Mouse (Mus musculus): ENCODE results near the gene Kctd3. TPM values are rescaled to one million over a fixed set of nuclear protein-coding genes. Genes with fewer than 3 reads are reported as not detected.
A peak's percentile ranks its signal among the peaks of the same experiment; 100 is the strongest.

Kctd3 gene
- polyA plus RNA-seq, 1 experiment, result 19.8 TPM

GRCm38 (mm10) chr1:188997921-188998320, 9.7 kb downstream of the Kctd3 start:
- no peak for DNase-seq
- no peak overlapping the region for H3K4me3 ChIP-seq (ENCODE audit: insufficient read depth, low read depth, low read length)
- H3K36me3 ChIP-seq (ENCODE audit: control insufficient read depth, insufficient read depth, low read length), result no peaks in the 10 kb centered on the region; the same call in 1 of the 2 replicates
- H3K4me1 ChIP-seq (ENCODE audit: control insufficient read depth, insufficient read depth, low read length), result peaks cover 3% of the 10 kb centered on the region; the same call in 1 of the 2 replicates
- H3K27me3 ChIP-seq (replicated peaks; ENCODE audit: control insufficient read depth, insufficient read depth, low read length), result no peaks in the 10 kb centered on the region
- no peak for TF ChIP-seq CTCF (conservative IDR thresholded peaks at IDR 0.05; ENCODE audit: insufficient read depth, insufficient read length, low read depth, low read length)
- TF ChIP-seq POLR2A (IDR thresholded peaks at IDR 0.05; ENCODE audit: low read depth, low read length), result no peak
- WGBS, result 92% methylated on average over 3 of the region's 3 CpGs
- H3K27ac ChIP-seq (ENCODE audit: insufficient read depth, low read depth, low read length), result no peak overlapping the region

DNA sequence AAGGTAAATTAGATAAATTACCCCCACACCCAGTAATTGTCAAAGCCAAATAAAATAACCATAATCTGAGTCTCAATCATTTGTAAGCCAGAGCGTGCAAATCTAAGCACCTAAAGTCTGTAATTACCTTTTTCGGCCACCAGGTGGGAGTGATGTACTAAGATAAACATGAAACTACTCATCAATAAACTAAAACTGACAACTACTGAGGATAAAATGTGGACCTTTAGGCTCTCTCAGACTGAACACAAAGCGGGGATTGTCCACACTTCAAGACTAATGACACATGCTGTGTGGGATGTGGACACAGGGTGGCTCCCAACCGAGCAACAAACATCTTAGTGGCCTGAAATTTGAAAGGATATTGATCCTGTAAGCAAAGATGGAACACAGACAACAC, 14.4 kb downstream of the Kctd3 start:
- no peaks in the 10 kb centered on the region for H3K27me3 ChIP-seq (replicated peaks; ENCODE audit: control insufficient read depth, insufficient read depth, low read length)
- H3K27ac ChIP-seq (ENCODE audit: insufficient read depth, low read depth, low read length), result no peak overlapping the region
- peak; percentile 47 for DNase-seq
- H3K4me1 ChIP-seq (ENCODE audit: control insufficient read depth, insufficient read depth, low read length), result no peaks in the 10 kb centered on the region
- H3K4me3 ChIP-seq (ENCODE audit: insufficient read depth, low read depth, low read length), result no peak overlapping the region
- TF ChIP-seq POLR2A (IDR thresholded peaks at IDR 0.05; ENCODE audit: low read depth, low read length), result no peak
- TF ChIP-seq CTCF (conservative IDR thresholded peaks at IDR 0.05; ENCODE audit: insufficient read depth, insufficient read length, low read depth, low read length), result 0 out of 2 replicates have a peak, but pooled peaks have one; percentile 16
- H3K36me3 ChIP-seq (ENCODE audit: control insufficient read depth, insufficient read depth, low read length), result no peaks in the 10 kb centered on the region
- WGBS, result 35% methylated on average over 4 of the region's 4 CpGs

DNA sequence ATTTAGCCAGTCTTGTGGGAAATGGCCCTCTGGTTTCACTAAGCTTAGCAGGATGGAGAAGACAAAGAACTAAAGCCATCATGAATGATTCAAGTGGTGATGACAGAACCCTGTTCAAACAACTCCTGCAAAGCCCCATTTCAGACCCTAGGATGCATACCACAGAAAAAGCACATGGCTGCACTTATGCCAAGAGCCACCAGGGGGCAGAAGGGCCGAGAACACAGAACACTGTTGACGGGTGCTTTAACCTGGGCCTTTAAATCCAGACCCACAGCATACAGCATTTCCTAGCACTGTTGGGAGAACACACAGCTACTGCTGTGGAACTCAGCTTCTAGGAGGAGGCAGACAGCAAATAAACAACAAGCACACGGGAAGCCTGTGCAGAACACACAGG, 27.6 kb downstream of the Kctd3 start:
- TF ChIP-seq CTCF (conservative IDR thresholded peaks at IDR 0.05; ENCODE audit: insufficient read depth, insufficient read length, low read depth, low read length), result peak; percentile 72
- no peak for TF ChIP-seq POLR2A (IDR thresholded peaks at IDR 0.05; ENCODE audit: low read depth, low read length)
- H3K27me3 ChIP-seq (replicated peaks; ENCODE audit: control insufficient read depth, insufficient read depth, low read length), result no peaks in the 10 kb centered on the region
- H3K36me3 ChIP-seq (ENCODE audit: control insufficient read depth, insufficient read depth, low read length), result no peaks in the 10 kb centered on the region; the same call in 1 of the 2 replicates
- no peaks in the 10 kb centered on the region for H3K4me1 ChIP-seq (ENCODE audit: control insufficient read depth, insufficient read depth, low read length)
- peak; percentile 63 for DNase-seq
- H3K4me3 ChIP-seq (ENCODE audit: insufficient read depth, low read depth, low read length), result no peak overlapping the region
- H3K27ac ChIP-seq (ENCODE audit: insufficient read depth, low read depth, low read length), result no peak overlapping the region
- 28% methylated on average over 3 of the region's 3 CpGs for WGBS

DNA sequence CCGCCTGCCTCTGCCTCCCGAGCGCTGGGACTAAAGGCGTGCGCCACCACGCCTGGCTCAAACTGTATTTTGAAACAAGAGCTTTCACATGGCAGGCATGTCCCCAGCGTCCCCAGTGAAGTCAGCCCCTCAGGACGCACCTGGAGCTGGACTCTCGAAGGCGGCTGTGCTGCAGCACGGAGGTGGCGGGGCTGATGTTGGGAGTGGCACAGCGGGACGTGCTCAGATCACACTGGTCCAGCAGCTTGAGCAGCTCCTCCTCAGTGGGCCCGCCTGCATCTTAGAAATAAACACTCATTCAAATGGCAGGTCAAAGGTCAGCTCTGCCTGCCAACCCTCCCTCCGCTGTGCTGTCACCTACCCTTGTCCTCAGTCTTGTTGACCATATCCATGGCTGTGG, 33.7 kb downstream of the Kctd3 start:
- 94% methylated on average over 16 of the region's 16 CpGs for WGBS
- Histone ChIP-seq H3K4me3 (ENCODE audit: insufficient read depth, low read depth, low read length) (no peak overlapping the region), H3K27ac (ENCODE audit: insufficient read depth, low read depth, low read length) (no peak overlapping the region), H3K36me3 (ENCODE audit: control insufficient read depth, insufficient read depth, low read length) (no peaks in the 10 kb centered on the region; the same call in 1 of the 2 replicates), H3K4me1 (ENCODE audit: control insufficient read depth, insufficient read depth, low read length) (no peaks in the 10 kb centered on the region), H3K27me3 (replicated peaks; ENCODE audit: control insufficient read depth, insufficient read depth, low read length) (no peaks in the 10 kb centered on the region)
- no peak for DNase-seq
- TF ChIP-seq CTCF (conservative IDR thresholded peaks at IDR 0.05; ENCODE audit: insufficient read depth, insufficient read length, low read depth, low read length) (no peak), POLR2A (IDR thresholded peaks at IDR 0.05; ENCODE audit: low read depth, low read length) (no peak)

GRCm38 (mm10) chr1:188973078-188973477, 34.6 kb downstream of the Kctd3 start:
- no peaks in the 10 kb centered on the region for H3K27me3 ChIP-seq (replicated peaks; ENCODE audit: control insufficient read depth, insufficient read depth, low read length)
- WGBS, result 96% methylated on average over 6 of the region's 6 CpGs
- H3K36me3 ChIP-seq (ENCODE audit: control insufficient read depth, insufficient read depth, low read length), result no peaks in the 10 kb centered on the region; the same call in none of the 2 replicates
- no peak overlapping the region for H3K27ac ChIP-seq (ENCODE audit: insufficient read depth, low read depth, low read length)
- no peaks in the 10 kb centered on the region for H3K4me1 ChIP-seq (ENCODE audit: control insufficient read depth, insufficient read depth, low read length)
- DNase-seq, result no peak
- TF ChIP-seq POLR2A (IDR thresholded peaks at IDR 0.05; ENCODE audit: low read depth, low read length) (no peak), CTCF (conservative IDR thresholded peaks at IDR 0.05; ENCODE audit: insufficient read depth, insufficient read length, low read depth, low read length) (no peak)
- no peak overlapping the region for H3K4me3 ChIP-seq (ENCODE audit: insufficient read depth, low read depth, low read length)

DNA sequence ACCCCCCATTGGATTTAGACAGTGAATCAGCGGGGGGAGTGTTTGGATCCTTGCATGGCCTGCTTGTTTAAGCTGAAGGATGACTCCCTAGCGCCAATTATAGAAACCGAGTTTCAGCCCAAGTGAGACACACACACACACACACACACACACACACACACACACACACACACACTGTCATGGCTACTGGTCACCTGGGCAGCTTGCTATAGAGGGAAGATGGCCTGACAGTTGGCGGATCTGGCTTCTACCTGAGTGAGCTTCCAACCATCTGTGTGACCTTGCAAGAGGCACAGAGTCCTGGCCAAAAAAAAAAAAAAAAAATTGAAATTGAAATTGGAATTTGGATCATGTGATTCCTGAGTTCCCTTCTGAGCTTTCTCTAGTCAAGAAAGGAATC, 55.1 kb downstream of the Kctd3 start:
- TF ChIP-seq CTCF (conservative IDR thresholded peaks at IDR 0.05; ENCODE audit: insufficient read depth, insufficient read length, low read depth, low read length) (no peak), POLR2A (IDR thresholded peaks at IDR 0.05; ENCODE audit: low read depth, low read length) (no peak)
- Histone ChIP-seq H3K27me3 (replicated peaks; ENCODE audit: control insufficient read depth, insufficient read depth, low read length) (no peaks in the 10 kb centered on the region), H3K4me3 (ENCODE audit: insufficient read depth, low read depth, low read length) (no peak overlapping the region), H3K27ac (ENCODE audit: insufficient read depth, low read depth, low read length) (no peak overlapping the region), H3K36me3 (ENCODE audit: control insufficient read depth, insufficient read depth, low read length) (no peaks in the 10 kb centered on the region), H3K4me1 (ENCODE audit: control insufficient read depth, insufficient read depth, low read length) (no peaks in the 10 kb centered on the region)
- DNase-seq, result no peak
- WGBS, result 92% methylated on average over 4 of the region's 4 CpGs

DNA sequence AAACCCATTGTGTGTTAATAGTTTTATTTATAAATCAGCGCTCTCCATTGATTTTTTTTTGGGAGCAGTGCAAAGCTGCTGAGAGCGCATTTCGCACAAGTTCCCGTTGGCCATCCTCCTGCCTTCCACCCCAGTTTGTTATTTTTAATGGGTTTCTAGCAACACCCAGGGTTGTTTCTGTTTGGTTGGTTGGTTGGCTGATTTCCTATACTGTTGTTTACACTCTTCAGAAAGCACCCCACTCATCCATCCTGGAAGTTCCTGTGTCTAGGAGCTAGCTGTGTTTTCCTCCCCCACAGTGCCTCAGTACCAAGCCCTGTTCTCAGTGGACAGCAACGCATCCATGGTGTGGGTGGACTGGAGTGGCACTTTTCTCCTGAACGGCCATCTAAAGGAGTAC, 56.5 kb downstream of the Kctd3 start:
- no peaks in the 10 kb centered on the region for H3K36me3 ChIP-seq (ENCODE audit: control insufficient read depth, insufficient read depth, low read length)
- H3K4me3 ChIP-seq (ENCODE audit: insufficient read depth, low read depth, low read length), result no peak overlapping the region
- H3K27ac ChIP-seq (ENCODE audit: insufficient read depth, low read depth, low read length), result no peak overlapping the region
- no peak for DNase-seq
- 86% methylated on average over 6 of the region's 6 CpGs for WGBS
- TF ChIP-seq CTCF (conservative IDR thresholded peaks at IDR 0.05; ENCODE audit: insufficient read depth, insufficient read length, low read depth, low read length), result no peak
- no peak for TF ChIP-seq POLR2A (IDR thresholded peaks at IDR 0.05; ENCODE audit: low read depth, low read length)
- H3K27me3 ChIP-seq (replicated peaks; ENCODE audit: control insufficient read depth, insufficient read depth, low read length), result no peaks in the 10 kb centered on the region
- no peaks in the 10 kb centered on the region for H3K4me1 ChIP-seq (ENCODE audit: control insufficient read depth, insufficient read depth, low read length)

Data from kidney, adult 2 months (tissue).